Mouse (Mus musculus): ENCODE results near the gene Fndc7.

Fndc7 gene

DNA sequence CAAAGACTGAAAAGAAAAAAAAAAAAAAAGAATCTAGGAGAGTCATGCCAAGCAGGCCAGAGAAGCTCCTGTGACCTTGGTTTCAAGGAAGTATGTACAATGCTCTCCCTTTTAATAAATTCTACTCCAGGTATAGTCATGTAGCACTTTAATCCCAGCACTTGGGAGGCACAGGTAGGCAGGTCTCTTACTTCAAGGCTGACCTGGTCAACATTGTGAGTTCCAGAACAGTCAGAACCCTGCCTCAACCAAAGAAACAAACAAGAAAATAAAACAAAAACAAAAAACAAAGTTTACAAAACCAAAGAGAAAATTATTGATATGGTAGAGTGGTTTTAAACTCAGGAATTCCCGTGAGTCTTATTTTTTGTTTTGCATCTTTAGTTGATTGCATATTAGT lies at the start of gene Fndc7:
Gene Fndc7, minus strand, starts transcription at position 101 of the 400 bp plus-strand sequence.
- no peak for DNase-seq

DNA sequence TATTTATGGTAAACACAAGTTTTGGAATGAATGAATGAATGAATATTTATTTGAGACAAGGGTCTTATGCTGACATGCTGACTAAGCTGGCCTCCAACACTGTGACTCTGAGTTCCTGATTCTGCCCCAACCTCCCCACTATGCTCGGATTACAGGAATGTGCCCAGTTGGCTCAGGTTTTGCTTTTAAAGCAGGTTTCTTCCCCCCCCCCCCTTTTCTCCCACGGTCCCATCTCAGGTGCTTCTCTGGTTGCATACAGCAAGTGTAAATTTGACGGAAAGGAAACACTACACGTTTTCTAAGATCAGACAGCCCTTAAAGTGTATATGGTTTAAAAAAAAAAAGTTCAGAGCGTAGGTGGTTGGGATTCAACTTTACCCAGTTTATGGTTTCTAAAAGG lies 49.8 kb upstream of the Fndc7 start, which contains the start of gene Henmt1:
Gene Henmt1, plus strand, starts transcription at position 301 of the 400 bp plus-strand sequence.
- DNase-seq: no peak

DNA sequence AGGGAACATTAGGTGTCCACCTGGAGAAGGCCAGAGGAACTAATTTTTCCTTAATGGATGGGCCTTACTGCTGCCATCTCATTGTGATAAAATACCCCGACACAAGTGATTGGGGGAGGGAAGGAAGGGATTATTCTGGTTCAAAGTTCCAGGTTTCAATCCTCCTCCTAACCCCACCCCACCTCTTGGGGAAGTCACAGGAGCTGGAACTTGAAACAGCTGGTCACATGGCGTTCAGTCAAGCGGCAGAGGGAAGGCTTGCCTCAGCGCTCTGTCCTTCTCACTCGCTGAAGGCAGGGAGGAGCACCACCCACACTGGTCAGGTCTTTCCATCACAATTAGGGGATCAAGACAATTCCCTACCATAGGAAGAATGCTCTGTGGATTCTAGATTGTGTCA lies 48.9 kb upstream of the Fndc7 start:
- DNase-seq: no peak

DNA sequence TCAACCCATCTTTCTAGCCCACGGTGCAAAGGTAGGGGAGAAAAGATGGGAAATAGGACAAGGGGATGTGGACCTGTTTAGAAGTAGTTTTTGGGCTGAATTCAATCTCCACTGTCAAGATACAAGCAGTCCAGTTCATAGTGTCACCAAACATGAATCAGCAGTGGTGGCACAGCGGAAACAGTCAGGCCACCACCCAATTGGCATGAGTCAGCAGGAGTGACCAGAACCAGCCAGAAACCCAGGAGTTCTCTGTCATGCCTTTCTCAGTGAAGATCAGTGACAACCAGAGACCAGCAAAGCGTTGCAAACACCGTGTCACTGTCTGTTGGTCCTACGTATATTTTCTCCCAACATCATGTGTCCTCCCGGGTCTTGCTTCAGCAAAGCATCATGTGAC lies 43.7 kb upstream of the Fndc7 start:
- no peak for DNase-seq

DNA sequence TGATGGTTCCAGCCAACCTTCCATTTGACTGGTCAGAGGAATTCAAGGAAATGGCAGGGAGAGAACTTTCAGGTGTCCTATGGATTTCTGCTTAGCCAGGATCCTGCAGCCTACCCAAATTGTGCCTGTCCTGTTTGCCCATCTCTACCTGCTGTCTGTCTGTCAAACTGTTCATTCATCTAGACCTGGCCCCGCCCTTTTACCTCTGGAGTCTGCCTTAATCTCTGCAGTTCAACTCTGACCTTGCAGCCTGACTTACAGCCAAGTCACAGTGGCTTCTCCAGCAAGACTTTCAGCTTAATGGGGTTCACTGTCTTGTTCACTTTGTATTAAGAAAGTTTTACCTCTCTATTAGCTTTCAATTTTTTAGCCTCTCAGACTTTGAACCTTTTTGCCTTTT lies 36.5 kb upstream of the Fndc7 start:
- no peak for DNase-seq

DNA sequence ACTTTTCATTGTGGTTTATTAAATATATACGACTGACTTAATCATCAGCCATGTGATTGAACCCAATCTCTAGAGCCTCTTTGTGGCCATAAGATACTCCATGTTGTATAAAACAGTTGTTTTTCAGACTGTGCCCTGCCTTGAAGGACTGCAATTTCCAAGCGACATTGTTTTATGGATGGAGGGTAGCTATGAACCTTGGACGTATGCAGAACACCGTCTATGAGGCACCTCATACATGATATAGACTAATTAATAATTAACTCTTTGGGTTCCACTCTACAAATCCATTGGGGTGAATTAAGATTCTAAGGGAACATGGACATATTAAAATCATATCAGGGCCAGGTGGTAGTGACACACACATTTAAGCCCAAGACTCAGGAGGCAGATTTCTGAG lies 35.9 kb upstream of the Fndc7 start:
- DNase-seq: no peak

DNA sequence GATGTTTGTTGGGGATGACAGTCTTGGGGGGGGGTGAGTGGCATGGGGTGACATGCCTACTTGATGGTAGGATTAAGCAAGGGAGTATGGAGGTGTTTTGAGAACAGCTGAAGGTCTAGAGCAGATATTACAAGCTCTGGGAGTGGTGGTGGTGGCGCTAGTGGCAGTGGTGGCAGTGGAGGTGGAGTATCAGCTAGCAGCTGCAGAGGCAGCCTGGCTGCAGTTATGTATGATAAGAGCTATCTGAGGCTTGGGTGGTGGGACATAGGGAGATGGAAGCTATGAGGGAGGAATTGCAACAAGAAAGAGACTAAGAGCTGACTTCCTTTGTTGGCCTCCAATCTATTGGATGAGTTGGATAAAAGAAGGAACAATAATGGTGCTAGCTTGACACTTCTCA lies 32.0 kb upstream of the Fndc7 start:
- DNase-seq: no peak

DNA sequence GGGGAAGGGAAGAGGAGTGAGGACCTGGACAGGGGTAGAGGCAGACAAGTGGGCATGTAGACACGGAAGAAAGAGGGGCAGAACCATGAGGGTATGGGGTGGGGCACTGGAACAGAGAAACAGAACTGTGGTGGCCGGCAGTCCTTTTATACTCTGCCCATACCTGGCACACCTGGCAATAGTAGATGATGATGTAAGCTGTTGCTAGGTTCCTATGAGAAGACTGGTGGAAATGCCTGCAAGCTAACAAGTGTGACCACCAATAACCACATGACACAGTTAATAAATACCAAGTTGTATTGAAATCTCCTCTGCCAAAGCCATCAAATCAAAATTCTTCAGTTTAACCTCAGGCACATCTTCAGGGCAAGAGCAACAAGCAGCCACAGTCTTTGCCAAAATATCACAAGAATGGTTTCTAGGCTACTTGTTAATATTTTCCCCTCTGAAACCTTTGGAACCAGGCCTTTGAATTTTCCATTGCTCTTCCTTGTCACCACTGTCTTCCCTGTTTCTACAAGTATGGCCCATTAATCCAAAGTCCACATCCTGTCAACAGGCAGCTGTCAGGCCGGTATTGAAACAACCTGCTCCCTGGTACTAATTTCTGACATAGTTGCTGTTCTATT lies 30.7 kb upstream of the Fndc7 start:
- no peak for DNase-seq

DNA sequence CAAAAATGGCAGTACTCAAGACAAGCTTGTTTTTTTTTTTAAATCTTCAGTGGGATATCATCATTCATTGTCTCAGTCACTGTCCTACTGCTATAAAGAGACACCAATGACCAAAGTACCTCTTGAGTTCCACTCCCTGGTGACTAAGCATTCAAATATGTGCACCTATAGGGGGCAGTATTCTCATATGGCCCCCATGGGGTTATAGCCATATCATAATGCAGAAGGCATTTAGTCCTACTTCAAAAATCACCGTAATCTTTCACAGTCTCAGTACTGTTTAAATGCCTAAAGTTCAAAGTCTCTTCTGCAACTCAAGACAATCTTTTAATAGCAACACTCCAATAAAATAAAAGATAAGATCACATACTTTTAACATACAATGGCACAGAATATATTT lies 29.0 kb upstream of the Fndc7 start:
- DNase-seq: no peak

DNA sequence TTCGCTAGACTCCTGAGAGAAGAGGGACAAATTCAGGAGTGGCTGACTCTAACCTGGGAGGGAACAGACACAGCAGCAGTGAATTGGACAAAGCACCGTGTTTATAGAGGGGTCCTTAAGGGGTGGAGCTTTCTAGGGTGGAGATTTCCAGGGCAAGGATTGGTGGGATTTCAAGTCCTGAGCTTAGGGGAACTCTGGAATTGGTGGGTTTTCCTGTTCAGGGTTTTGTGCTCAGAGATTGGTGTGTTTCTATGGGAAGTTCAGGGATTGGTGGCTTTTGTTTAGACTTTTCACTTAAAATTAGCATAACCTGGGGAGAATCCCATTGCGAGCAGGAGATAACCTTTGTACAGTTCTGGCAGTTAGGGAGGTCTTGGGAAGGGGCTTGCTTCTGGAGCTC lies 28.2 kb upstream of the Fndc7 start:
- no peak for DNase-seq

DNA sequence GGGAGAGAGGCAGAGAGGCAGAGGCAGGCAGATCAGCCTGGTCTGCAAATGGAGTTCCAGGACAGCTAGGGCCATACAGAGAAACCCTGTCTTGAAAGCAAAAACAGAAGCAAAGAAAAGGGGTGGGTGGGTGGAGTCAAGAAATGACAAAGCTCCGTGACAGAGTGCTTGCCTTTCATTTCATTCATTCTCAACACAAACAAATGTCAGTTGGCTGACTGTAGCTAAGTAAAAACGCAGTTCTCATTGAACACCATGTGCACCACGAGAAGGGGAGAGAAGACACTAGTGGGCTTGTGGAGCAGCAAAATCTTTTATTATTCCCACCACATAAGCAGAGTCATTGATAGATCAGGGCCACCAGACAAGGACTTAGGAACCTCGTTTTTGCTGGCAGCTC lies 27.0 kb upstream of the Fndc7 start:
- no peak for DNase-seq

DNA sequence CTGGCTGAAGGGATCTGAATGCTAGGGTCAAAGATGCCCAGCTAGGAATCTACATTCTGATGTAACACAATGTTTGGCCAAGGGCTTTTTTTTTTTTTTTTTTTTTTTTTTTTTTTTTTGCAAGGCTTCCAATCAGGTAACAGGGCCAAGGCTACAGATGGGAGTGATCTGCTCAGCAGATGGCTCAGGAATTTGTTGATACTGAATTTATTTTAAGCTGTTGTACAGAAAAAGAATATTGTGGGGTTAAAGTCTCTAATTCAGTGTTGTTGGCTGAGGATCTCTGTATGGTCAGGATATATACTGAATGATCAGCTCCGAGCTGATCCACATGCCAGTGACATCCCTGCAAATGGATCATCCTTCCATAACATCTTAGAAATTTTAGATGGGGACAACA lies 26.2 kb upstream of the Fndc7 start:
- peak; percentile 26 to 67 for DNase-seq

DNA sequence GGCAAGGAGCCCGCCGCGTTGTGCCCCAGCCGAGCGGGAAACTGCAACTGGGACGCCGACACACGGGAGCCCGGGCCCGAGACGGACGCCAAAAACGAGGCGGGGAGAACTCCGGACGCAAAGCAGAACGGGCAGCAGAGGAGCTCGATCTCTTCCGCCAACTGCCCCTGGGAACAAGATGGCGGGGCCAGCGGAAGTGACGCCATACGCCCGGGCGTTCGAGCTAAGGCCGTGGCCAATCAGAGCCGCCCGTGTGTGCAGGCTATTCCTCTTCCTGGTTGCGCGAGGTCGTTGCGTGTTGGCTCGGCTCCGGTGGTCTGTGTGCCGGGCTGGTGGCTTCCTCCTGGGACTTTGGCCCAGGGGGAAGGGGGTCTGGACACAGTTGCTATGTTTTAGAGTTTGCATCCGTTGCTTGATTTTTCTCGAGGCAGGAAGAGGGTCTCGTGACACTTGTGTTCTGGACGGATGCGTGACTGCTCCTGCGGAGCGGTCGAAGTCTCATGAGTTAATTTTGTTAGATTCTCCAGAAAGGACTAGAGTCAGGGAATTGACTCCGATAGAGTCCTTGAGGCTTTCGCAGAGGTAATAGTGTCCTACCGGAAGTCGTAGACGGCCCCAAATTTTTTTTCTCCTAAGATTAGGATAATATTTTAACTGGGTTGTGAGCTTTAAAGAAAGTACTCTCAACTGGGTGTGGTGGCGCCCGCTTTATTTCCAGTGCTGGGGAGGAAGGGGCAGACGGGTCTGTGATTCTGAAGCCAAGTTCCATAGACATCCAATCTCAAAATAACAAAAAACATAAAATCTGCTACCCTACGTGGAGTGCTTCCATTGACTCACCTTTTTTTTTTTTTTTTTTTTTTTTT lies 22.0 kb upstream of the Fndc7 start, which contains the start of gene Prpf38b:
Gene Prpf38b, minus strand, starts transcription at position 180 of the 866 bp plus-strand sequence.
- peak; percentile 95 to 97 for DNase-seq

DNA sequence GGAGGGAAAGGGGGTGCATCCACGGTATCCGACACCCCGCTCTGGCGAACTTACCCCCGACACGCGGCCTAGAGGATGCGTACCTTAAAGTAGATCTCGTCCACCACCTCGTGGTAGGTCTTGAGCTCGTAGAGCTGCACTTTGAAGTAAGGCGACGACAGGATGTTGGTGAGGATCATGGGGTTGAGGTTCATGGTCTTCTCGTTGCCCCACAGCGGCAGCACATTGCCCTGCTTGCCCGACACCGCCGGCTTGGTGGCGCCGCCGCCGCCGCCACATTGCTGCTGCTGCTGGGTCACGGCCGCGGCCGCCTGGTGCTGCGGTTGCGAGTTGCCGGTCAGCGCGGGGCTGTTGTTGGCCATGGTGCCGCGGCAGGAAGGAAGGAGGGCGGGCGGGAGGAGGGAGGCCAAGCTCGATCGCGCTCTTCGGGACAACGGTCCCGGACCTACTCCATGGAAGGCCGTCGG lies 21.3 kb upstream of the Fndc7 start:
- DNase-seq: peak in 1 of 2 experiments; percentile 72

DNA sequence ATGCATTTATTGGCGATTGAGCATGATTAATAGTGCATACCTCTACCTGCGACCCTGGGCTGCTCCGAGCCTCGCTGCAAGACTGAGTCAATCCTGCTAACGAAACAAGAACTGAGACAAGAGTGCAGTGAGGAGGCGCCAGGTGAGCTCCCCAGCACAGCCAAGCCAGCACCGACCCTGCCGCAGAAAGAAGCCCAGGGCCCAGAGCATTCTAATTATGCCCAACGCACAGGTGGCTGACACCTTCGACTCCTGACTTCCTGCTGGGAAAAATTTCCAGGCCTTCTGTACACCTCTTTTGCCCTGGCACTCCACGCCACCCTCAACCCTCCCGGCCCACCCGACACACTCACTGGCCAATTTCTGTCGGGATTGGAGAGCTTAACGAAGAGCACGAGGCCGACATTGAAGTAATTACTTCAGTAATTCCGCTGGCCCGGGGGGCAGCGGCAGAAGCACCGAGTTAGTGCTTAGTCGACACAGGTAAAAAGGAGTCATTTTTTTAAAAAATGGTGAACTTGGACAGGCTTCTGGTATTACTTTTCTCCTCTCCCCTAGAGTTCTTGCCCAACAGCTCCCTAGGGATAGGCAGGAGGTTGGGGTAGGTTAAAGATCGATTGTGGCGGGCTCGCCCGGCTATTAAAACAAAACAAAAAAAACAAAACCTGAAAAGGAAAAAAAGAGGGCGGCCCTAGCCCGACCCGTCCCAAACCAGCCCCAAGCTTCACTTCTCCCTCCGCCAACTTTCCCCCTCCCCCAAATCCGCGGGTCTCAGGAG lies 20.7 kb upstream of the Fndc7 start:
- peak; percentile 73 to 86 for DNase-seq

DNA sequence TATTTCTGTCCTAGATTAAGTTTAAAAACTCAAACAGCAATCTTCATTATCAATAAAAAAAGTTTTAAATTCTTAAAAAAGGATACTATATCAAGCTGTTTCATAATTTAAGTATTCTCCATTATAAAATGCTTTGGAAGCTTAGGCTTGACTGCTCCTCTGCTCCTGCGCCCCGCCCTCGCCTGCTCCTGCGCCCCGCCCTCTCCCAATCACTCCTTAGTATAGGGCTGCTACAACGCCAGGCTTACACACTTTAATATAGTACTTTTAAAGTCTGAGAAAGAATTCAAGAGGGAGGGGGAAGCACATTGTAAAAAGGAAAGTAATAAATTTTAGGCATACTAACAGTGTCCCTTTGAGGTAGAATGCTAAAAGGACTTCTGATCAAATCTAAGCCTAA lies 13.1 kb upstream of the Fndc7 start:
- no peak for DNase-seq

DNA sequence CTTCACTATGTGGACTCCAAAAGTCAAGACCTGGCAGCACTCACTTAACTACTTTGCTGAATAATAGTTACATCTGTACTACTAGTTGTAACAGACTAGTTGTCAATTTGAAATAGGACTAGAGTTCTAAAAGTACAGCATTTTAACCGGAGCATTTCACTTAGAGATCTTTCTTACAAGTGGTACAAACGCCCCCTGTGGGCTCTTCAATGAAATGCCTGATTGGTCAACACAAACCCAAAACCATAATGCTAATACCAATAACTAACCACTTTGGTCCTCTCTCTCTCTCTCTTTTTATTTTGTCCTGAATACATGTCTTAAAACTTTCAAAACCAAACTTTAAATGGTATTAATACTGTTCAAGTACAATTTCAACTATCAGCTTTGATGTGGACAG lies 12.2 kb upstream of the Fndc7 start:
- no peak for DNase-seq

DNA sequence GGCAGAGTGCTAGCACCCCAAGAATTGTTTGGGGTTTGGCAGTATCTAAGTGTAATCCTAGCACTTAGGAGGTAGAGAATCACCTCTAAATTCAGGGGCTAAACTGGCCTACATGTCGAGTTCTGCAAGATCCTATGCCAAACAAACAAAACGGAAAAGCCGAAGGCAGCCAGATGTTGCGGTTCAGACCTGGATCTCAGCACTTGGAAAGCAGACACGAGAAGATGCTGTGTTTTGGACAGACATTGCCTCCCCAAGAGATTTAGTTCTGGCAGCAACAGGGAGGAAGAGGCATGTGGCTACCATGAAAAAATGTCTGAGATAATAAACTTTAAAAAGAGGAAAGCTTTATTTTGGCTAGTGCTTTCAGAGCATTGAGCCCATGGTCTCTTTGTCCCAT lies 10.9 kb upstream of the Fndc7 start:
- no peak for DNase-seq

DNA sequence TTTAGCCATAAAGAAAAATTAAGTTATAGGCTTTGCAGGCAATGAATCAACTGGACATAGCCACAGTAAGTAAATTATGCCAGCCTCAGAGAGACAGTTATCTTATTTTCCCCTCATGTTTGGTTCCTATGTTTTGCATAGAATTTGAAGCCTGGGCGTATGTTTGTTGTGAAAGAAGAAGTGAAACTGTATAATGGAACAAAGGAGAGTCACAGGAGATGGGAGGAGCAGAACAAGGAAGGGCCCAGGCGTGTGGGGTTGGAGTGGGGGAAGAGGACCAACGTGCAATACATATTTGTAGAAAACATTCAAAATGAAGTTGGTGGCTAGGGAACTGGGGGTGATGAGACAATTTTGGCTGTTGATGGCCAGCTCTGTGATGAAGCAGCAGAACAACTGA lies 10.3 kb upstream of the Fndc7 start:
- DNase-seq: no peak

DNA sequence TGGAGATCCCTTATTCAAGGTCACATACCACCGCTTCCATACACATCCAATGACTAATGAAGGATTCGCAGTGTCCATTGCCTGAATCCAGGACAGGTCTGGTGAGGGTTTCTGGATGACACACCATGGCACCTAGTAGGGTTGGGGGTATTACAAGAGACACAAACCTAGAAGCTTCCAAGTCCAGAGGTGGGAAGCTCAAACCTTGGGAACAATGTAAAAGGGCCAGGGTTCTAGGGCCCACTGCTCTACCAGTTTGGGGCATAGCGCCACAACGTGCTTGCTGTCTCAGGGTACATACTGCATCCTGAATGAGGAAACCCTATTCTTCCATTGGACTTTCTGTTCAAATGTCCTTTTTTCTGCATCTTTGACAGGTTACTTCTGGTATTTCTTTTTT lies 8.8 kb upstream of the Fndc7 start:
- DNase-seq: no peak

DNA sequence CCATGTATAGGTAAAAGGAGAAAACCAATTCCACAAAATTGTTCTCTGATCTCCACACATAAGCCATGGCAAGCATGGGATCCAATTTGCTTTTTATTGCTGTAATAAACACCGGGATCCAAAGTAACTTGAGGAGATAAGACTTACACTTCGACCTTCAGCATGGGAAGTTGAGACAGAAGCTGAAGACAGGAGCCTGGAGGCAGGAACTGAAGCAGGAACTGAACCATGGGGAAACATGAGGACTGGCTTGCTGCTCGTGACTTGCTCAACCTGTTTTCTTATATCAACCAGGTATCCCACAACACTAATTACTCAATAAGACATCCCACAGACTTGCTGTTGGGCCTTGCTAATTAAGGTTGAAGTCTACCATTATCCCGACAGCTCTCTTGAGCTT lies 3.1 kb upstream of the Fndc7 start:
- DNase-seq: no peak

DNA sequence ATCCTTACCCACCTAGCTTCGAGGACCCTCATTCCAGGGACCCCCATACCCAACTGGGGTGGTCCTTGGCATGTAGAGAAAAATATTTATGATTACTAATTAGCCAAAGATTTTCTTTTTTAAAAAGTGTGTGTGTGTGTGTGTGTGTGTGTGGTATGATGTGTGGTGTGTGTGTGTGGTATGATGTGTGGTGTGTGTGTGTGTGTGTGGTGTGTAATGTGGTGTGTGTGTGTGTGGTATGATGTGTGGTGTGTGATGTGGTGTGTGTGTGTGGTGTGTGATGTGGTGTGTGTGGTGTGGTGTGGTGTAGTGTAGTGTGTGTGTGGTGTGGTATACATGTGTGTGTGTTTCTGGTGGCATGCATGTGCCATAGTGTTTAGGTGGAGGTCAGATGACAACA lies 2.3 kb upstream of the Fndc7 start:
- no peak for DNase-seq

DNA sequence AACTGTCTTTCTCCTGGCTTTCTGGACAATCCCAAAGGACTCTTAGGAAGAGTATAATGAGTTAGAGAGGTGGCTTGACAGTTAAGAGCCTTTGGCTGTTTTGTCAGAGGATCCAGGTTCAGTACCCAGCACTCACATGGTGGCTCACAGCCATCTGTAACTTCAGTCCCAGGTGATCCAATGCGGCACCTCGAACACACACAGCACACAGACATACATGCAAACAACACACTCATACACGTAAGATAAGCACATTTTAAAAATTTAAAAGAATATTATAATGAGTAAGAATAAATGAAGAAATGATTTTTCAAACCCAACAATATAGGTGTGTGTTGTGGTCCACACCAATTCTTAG lies 2.2 kb downstream of the Fndc7 start:
- DNase-seq: no peak
